Mouse (Mus musculus) forebrain, embryonic 12.5 days (tissue): ENCODE results near the gene Pik3r1. TPM values are rescaled to one million over a fixed set of nuclear protein-coding genes. Genes with fewer than 3 reads are reported as not detected.

Experiments
- ATAC-seq: fragments of 200-750 bp; cut with Nextera tagmentation; 2 replicates; pipeline ENCODE4 v1.8.0; 2017; ENCODE audit warnings: moderate TSS enrichment; ENCODE audit not compliant: low FRiP score
- H3K27ac ChIP-seq: fragments of 300-500 bp; sonication (generic); 2 replicates; pipeline ENCODE4 v1.5.1; 2016; ENCODE audit warnings: mild to moderate bottlenecking
- H3K27me3 ChIP-seq: fragments of 300-500 bp; sonication (generic); 2 replicates; pipeline ENCODE4 v1.6.1; 2016; ENCODE audit warnings: mild to moderate bottlenecking
- H3K36me3 ChIP-seq: fragments of 300-500 bp; sonication (generic); replicated peaks from 2 replicates; pipeline ENCODE4 v1.6.1; 2016; ENCODE audit warnings: mild to moderate bottlenecking
- H3K4me1 ChIP-seq: fragments of 300-500 bp; sonication (generic); 2 replicates; pipeline ENCODE4 v1.6.1; 2016
- H3K4me2 ChIP-seq: fragments of 300-500 bp; sonication (generic); 2 replicates; pipeline ENCODE4 v1.6.1; 2016; ENCODE audit warnings: mild to moderate bottlenecking, moderate library complexity
- H3K4me3 ChIP-seq: fragments of 300-500 bp; sonication (generic); replicated peaks from 2 replicates; pipeline ENCODE4 v1.5.1; 2016; ENCODE audit warnings: mild to moderate bottlenecking
- H3K9ac ChIP-seq: fragments of 300-500 bp; sonication (generic); 2 replicates; pipeline ENCODE4 v1.6.1; 2016; ENCODE audit warnings: mild to moderate bottlenecking
- H3K9me3 ChIP-seq: fragments of 300-500 bp; sonication (generic); 2 replicates; pipeline ENCODE4 v1.6.1; 2016
- WGBS: fragments of 180-500 bp; shearing (Covaris S2); methylation state at CpG from one replicate; pipeline ENCODE4 v1.1.7; 2016; 5-methylcytosine and 5-hydroxymethylcytosine counted together
- polyA plus RNA-seq: library from polyadenylated mRNA; unstranded; fragments of >200 nt; fragmentation: Nextera tagmentation; extraction: Ambion mirVana; gene quantifications from 2 replicates; pipeline ENCODE4 v1.2.1, GENCODE M21; 2016

The Pik3r1 gene
- polyA plus RNA-seq, 1 experiment from 2014 or later = 20.4 TPM

DNA sequence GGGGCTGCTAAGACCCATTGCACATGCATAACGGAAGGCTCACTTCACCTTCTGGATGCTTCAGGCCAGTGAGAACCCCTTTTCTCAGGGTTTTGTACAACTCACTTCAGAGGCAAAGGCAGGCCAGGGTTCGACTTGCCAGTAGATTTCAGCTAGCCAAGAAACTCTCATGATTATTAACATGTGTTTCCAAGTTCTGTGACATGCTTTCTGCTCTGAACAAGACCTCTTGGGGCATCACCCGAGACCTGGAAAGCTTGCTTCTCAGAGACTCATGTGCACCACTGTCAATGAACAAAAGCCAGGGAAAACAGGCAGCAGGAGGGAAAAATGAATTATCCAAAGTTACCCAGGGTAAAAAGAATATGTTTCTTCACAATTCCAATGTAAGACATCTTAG lies 71.7 kb downstream of the Pik3r1 start:
- ATAC-seq = no peak
- Histone ChIP-seq H3K9me3 (no peaks in the 10 kb centered on the region), H3K4me1 (peaks cover 40% of the 10 kb centered on the region), H3K36me3 (no peaks in the 10 kb centered on the region), H3K4me3 (no peak overlapping the region), H3K27ac (no peak overlapping the region), H3K9ac (no peak overlapping the region), H3K27me3 (0 out of 2 replicates have a peak, but pooled peaks cover 2% of the 10 kb centered on the region), H3K4me2 (no peak overlapping the region)
- WGBS = 62% methylated on average over 3 of the region's 3 CpGs

DNA sequence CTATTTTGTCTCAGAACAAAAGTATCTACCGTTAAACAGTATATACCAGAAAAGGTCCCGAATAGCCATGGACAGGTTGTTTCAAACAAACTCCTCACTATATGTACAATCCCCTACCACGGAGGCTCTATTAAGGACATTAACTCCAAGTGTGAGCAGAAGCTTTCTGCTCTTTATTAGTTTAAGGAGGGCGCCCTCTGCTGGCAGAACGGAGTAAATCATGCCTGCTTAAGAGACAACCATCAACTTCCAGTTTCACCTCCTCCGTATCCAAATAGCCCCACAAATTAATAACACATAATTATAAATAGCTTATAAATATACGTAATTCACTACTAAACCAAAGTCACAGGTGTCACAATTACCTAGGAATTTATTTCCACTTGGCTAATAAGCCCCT lies 72.1 kb downstream of the Pik3r1 start:
- no peak overlapping the region for H3K9ac ChIP-seq
- no peak overlapping the region for H3K4me3 ChIP-seq
- no peak overlapping the region for H3K4me2 ChIP-seq
- peaks cover 43% of the 10 kb centered on the region for H3K4me1 ChIP-seq
- ATAC-seq = no peak
- H3K27me3 ChIP-seq = 0 out of 2 replicates have a peak, but pooled peaks cover 2% of the 10 kb centered on the region
- 8% methylated on average over 7 of the region's 7 CpGs for WGBS
- H3K9me3 ChIP-seq = no peaks in the 10 kb centered on the region
- no peak overlapping the region for H3K27ac ChIP-seq
- H3K36me3 ChIP-seq = no peaks in the 10 kb centered on the region

DNA sequence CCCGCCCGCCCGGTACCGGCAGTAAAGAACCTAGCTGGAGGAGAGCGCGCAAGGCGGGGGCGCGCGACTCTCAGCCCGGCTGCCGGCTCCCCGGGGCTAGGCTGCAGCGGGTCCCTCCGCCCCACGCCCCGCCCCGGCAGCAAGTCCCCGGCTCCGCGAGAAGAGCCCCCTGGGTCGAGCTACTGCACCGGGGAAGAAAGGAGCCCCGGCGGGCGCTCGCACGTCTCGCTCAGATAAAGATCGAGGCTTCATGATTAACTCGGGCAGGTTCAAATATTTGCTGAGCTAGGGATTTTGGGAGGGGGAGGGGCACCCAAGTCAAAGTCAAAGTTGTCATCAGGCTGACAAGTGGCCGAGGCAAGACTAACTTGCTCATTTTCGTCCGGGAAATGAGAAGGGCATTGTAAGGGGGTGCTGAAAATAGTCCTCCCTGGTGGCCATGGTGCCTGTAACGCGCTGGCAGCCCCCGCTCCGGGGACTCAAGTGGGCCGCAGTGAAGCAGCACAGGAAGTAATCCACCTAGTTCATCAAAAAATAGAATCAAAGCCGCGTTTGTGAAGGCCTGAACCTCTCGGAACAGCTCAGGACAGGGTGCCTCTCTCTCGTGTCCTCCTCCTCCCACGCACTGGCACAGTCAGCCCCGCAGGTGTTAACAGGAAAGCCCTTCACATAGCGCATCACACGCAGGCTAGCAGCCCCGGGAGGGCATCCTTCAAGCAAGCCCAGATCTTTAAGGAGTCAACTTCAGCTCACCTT lies 73.3 kb downstream of the Pik3r1 start:
- peak overlapping the region; percentile 92 for H3K4me2 ChIP-seq
- under 1% methylated on average over 48 of the region's 48 CpGs for WGBS
- H3K36me3 ChIP-seq = no peaks in the 10 kb centered on the region
- ATAC-seq = peak; percentile 64
- H3K4me1 ChIP-seq = peaks cover 42% of the 10 kb centered on the region
- H3K27ac ChIP-seq = 0 out of 2 replicates have a peak overlapping the region, but pooled peaks have one; percentile 53
- peak overlapping the region; percentile 75 for H3K9ac ChIP-seq
- 0 out of 2 replicates have a peak, but pooled peaks cover 2% of the 10 kb centered on the region for H3K27me3 ChIP-seq
- no peaks in the 10 kb centered on the region for H3K9me3 ChIP-seq
- peak overlapping the region; percentile 60 for H3K4me3 ChIP-seq

DNA sequence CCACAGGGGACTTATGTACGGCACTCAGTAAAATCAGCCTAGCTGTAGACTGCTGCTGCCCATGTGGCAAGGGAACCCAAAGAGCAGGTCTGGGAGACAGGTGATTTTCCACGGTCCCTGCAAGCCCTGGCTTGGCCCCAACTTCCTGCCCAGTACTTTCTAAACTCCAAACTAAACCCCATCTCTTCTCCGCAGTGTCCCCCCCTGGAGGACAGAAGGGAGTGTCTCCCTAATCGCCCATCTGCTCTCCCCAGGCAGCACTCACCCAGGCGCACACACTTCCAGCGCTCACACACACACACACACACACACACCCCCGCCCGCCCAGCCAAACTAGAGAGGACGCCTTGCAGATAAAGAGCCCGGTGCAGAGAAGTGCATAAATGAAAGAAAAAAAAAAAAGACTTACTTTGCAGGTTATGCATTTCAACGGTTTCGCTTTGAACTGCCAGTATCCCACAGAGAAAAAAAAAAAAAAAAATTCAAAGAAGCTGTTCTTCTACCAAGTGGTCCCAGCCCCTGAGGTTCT lies 74.0 kb downstream of the Pik3r1 start:
- peak overlapping the region; percentile 92 for H3K4me2 ChIP-seq
- ATAC-seq = peak; percentile 72
- 0 out of 2 replicates have a peak, but pooled peaks cover 2% of the 10 kb centered on the region for H3K27me3 ChIP-seq
- peak overlapping the region; percentile 60 for H3K4me3 ChIP-seq
- H3K9ac ChIP-seq = peak overlapping the region; percentile 75
- H3K27ac ChIP-seq = 0 out of 2 replicates have a peak overlapping the region, but pooled peaks have one; percentile 53
- peaks cover 40% of the 10 kb centered on the region for H3K4me1 ChIP-seq
- WGBS = 0% methylated on average over 12 of the region's 12 CpGs
- H3K9me3 ChIP-seq = no peaks in the 10 kb centered on the region
- H3K36me3 ChIP-seq = no peaks in the 10 kb centered on the region

DNA sequence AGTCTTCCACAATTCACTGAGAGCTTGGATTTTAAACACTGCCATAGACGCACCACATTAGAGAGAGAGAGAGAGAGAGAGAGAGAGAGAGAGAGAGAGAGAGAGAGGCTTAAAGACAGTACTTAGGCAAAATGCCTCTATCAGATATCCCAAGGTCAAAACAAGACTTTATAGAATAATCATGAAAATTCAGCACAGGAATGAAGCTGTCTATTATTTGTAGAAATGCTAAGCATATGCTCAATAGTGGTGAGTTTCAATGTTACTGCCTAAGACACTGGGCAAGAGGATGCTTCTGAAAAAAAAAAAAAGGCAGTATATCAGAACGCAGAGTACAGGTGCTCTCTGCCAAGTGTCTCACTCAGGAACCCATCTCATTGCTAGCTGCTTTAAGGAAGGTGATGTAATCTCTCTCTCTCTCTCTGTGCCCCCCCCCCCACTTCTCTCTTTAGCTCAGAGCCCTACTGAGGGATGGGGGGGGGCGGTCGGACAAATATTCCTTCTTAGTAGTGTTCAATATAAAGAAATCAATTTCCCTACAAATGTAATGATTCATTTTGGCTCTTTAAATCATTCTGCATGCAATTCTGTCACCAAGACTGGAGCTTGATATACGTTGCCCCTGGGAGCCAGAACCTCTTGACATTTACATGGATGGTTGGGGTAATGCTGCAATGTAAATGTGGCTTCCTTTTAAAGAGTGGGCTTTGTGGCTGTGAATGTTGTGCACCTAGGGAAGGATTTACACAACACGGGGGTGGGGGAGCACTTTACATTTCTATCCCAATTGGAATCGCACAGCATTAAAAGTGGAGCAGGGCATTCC lies 74.9 kb downstream of the Pik3r1 start:
- H3K4me3 ChIP-seq = peak overlapping the region; percentile 7; the same call in 1 of the 2 replicates
- H3K9me3 ChIP-seq = no peaks in the 10 kb centered on the region
- H3K9ac ChIP-seq = peak overlapping the region; percentile 49; the same call in 1 of the 2 replicates
- 0 out of 2 replicates have a peak, but pooled peaks cover 2% of the 10 kb centered on the region for H3K27me3 ChIP-seq
- H3K4me2 ChIP-seq = peak overlapping the region; percentile 92
- H3K36me3 ChIP-seq = 0 out of 2 replicates have a peak, but pooled peaks cover 3% of the 10 kb centered on the region
- WGBS = 48% methylated on average over 7 of the region's 7 CpGs
- peaks cover 40% of the 10 kb centered on the region for H3K4me1 ChIP-seq
- no peak overlapping the region for H3K27ac ChIP-seq
- no peak for ATAC-seq

DNA sequence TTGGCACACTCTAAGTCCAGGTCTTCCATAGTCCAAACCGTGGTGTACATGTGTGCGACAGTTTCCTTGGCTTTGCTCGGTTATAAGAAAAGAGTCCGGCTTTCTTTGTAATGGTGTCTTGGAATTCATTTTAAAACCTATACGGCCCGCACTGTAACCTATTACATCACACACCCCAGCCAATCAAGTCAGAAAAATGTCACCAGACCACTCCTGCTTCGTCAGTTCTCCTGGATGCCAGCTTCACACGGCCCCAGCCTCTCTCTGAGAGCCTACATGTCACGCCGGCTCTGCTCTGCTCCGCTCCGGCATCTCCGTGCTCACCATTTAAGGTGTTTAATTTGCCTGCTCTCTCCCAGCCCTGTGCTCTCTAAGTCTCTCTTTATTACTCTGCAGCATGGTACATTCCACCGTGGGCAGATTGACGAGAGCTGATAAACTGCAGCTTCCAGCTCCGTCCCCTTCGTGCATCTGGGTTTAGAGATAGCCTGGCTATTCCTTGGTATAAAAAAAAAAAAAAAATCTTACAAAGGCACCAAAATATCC lies 75.7 kb downstream of the Pik3r1 start:
- peak overlapping the region; percentile 35 for H3K4me3 ChIP-seq
- H3K9me3 ChIP-seq = no peaks in the 10 kb centered on the region
- 20% methylated on average over 17 of the region's 17 CpGs for WGBS
- ATAC-seq = peak; percentile 56
- H3K9ac ChIP-seq = peak overlapping the region; percentile 49; the same call in 1 of the 2 replicates
- peak overlapping the region; percentile 92 for H3K4me2 ChIP-seq
- H3K27ac ChIP-seq = 0 out of 2 replicates have a peak overlapping the region, but pooled peaks have one; percentile 19
- 0 out of 2 replicates have a peak, but pooled peaks cover 9% of the 10 kb centered on the region for H3K36me3 ChIP-seq
- H3K27me3 ChIP-seq = 0 out of 2 replicates have a peak, but pooled peaks cover 2% of the 10 kb centered on the region
- peaks cover 40% of the 10 kb centered on the region for H3K4me1 ChIP-seq

DNA sequence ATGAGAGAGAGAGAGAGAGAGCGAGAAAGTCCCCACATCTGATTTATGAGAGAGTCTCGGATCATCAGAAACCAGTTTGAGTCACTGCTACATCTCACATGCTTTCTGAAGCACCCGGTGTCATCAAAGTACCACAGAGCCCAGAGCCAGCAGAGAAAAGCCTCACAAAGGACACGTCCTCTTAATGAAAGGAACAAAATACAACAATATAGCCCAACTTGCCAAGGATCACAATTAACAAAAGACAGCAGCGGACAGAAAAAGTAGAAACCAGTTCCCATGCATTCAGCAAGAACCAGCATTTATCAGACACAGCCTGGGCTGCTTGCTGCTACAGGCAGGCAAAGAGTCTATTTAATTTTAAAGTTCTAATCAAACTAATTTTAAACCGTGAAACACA lies 76.3 kb downstream of the Pik3r1 start:
- Histone ChIP-seq H3K27ac (no peak overlapping the region), H3K4me1 (peaks cover 40% of the 10 kb centered on the region), H3K36me3 (peaks cover 15% of the 10 kb centered on the region), H3K9ac (no peak overlapping the region), H3K4me3 (peak overlapping the region; percentile 35), H3K27me3 (0 out of 2 replicates have a peak, but pooled peaks cover 2% of the 10 kb centered on the region), H3K9me3 (no peaks in the 10 kb centered on the region), H3K4me2 (peak overlapping the region; percentile 92)
- no peak for ATAC-seq
- 28% methylated on average over 6 of the region's 6 CpGs for WGBS

DNA sequence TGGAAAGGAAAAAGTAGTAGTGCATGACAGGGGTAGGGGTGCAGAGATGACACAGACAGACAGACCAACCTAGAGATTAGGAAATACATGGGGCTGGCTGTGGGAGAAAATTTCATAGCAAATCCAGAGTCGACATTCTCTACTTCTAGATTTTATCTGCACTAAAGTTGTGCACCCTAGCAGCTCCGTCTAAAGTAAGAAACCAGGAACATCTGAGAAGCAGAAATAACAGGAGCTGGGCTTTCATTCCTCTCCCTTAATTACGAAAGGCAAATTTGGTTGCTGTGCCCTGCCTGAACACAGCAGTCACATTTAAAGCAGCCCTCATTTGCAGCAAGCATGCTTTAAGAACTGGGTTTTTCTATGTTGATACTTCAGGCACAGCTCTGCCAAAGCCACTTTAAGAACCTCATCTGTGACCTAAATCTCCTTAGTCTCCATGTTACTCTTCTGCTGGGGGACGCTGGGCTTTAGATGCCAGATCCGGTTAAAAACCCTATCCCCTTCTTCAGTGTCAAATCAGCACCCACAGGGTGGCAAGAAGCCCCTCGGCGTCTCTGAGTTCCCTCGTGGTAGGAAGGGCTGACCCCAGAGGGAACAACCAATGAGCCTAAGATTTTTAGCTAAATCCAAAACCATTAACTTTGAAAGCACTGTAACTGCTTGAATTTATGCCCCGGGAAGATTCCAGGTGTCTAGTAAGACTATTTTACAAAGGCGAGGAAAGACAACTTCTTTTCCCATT lies 76.9 kb downstream of the Pik3r1 start:
- ATAC-seq = no peak
- Histone ChIP-seq H3K4me2 (peak overlapping the region; percentile 92), H3K9ac (no peak overlapping the region), H3K27ac (no peak overlapping the region), H3K36me3 (peaks cover 16% of the 10 kb centered on the region), H3K27me3 (0 out of 2 replicates have a peak, but pooled peaks cover 2% of the 10 kb centered on the region), H3K4me1 (peaks cover 40% of the 10 kb centered on the region), H3K9me3 (no peaks in the 10 kb centered on the region), H3K4me3 (peak overlapping the region; percentile 35)
- 50% methylated on average over 10 of the region's 10 CpGs for WGBS

DNA sequence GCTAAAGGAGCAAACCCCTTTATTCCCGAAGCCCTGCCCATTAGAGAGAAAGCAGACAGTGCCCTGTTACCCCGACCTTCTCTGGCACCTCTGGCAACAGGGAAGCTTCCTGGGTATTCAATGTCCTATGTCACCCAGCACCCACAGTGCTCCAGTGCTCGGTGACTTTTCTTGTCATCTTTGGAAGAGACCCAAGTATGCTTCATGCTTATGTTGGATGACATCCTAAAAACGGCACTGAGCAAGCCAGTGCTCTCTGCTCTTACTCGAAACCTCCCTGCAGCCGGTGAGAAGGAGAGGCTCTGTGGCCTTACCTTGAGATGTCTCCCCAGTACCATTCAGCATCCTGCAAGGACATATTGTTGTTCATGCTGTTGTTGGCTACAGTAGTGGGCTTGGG lies 77.8 kb downstream of the Pik3r1 start:
- no peak overlapping the region for H3K4me2 ChIP-seq
- no peak for ATAC-seq
- H3K9me3 ChIP-seq = no peaks in the 10 kb centered on the region
- no peak overlapping the region for H3K27ac ChIP-seq
- H3K27me3 ChIP-seq = 0 out of 2 replicates have a peak, but pooled peaks cover 2% of the 10 kb centered on the region
- peaks cover 23% of the 10 kb centered on the region for H3K36me3 ChIP-seq
- H3K9ac ChIP-seq = no peak overlapping the region
- H3K4me3 ChIP-seq = no peak overlapping the region
- peaks cover 37% of the 10 kb centered on the region for H3K4me1 ChIP-seq
- 82% methylated on average over 6 of the region's 6 CpGs for WGBS

DNA sequence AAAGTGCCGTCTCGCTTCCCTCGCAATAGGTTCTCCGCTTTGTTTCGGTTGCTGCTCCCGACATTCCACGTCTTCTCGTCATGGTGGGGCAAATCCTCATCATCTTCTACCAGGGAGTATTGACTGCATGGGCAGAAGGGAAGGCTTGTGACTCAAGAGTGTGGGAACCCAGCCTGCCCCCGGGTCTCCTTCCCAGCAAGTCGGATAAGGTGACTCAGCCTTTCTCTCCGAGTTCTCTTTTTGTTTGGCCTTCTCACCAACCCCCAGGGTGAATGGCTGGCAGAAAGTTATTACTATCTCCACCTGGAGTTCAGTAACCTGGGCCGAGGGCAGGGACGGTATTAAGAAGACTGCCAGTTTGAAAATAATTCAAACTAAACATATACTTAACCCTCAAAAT lies 81.8 kb downstream of the Pik3r1 start:
- Histone ChIP-seq H3K27ac (no peak overlapping the region), H3K9ac (no peak overlapping the region), H3K4me1 (peaks cover 5% of the 10 kb centered on the region), H3K36me3 (peaks cover 35% of the 10 kb centered on the region), H3K27me3 (no peaks in the 10 kb centered on the region), H3K4me2 (no peak overlapping the region), H3K9me3 (no peaks in the 10 kb centered on the region), H3K4me3 (no peak overlapping the region)
- no peak for ATAC-seq
- 95% methylated on average over 13 of the region's 13 CpGs for WGBS

DNA sequence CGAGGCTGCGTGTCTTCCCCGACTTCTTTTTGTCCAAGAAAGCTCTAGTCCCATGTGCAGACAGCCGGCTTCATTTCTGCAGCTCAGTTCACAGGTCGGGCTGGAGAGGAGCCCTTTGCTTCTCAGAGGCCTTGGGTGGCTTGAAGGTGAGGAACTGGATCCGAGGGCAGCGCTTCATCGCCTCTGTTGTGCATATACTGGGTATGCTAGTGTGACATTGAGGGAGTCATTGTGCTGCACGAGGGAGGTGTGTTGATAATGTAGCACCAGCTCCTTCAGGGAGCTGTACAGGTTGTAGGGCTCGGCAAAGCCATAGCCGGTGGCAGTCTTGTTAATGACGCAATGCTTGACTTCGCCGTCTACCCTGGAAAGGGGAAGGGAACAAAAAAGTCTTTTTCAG lies 83.3 kb downstream of the Pik3r1 start:
- H3K4me2 ChIP-seq = no peak overlapping the region
- H3K27ac ChIP-seq = no peak overlapping the region
- H3K9me3 ChIP-seq = no peaks in the 10 kb centered on the region
- no peak overlapping the region for H3K4me3 ChIP-seq
- H3K27me3 ChIP-seq = no peaks in the 10 kb centered on the region
- 91% methylated on average over 14 of the region's 14 CpGs for WGBS
- peaks cover 35% of the 10 kb centered on the region for H3K36me3 ChIP-seq
- no peaks in the 10 kb centered on the region for H3K4me1 ChIP-seq
- H3K9ac ChIP-seq = no peak overlapping the region
- no peak for ATAC-seq
